16 mouse cellular contexts compared by ENCODE assay signal in genomic region chr12:87415358-87415757, GRCm38 (mm10).
"Had no signal": no experiment of that assay in that cellular context is flagged by ENCODE, and none has a peak within 500 bp of the region (broad histone marks: within the 10 kb centered on the region; RNA-seq: fewer than 3 reads in every experiment).

No protein-coding gene starts in this region.

- H3K4me3 ChIP-seq: layer of hippocampus, adult 2 months; liver, embryonic 13.5 days; stomach, embryonic 15.5 days had no signal

- DNase-seq: kidney, adult 2 months; kidney, postnatal 25 days; layer of hippocampus, adult 9-11 months; liver, embryonic 13.5 days; lung, adult 2 months; lung, postnatal 14 days; lung, postnatal 4 days; midbrain, embryonic 14.5 days; right cerebral cortex, adult 18-20 months; right cerebral cortex, postnatal 14 days; right cerebral cortex, postnatal 4 days; thymus, postnatal 14 days; thymus, postnatal 4 days had no signal

- H3K27ac ChIP-seq: kidney, postnatal 0 days; layer of hippocampus, adult 2 months; liver, embryonic 13.5 days; stomach, embryonic 15.5 days had no signal
